Mouse (Mus musculus) lung, adult 2 months (tissue): Measurements from ENCODE around the gene Srgap1.

Source experiments
- CTCF ChIP-seq: fragments of 200-500 bp; IDR thresholded peaks from 2 replicates; pipeline ENCODE4 v1.5.1; 2011; ENCODE audit warnings: mild to moderate bottlenecking, low read length, control low read depth; ENCODE audit not compliant: insufficient read depth
- POLR2A ChIP-seq: fragments of 200-500 bp; IDR thresholded peaks from 2 replicates; pipeline ENCODE4 v1.6.1; 2011; ENCODE audit warnings: low read depth, mild to moderate bottlenecking, control low read depth, low read length, borderline replicate concordance; ENCODE audit errors: extremely low read depth

GRCm38 (mm10) chr10:121931909-121932308 is 115.2 kb downstream of the Srgap1 start:
- TF ChIP-seq CTCF (no peak), POLR2A (no peak)
